Mouse (Mus musculus) MEL (cell line): ENCODE results near the gene Phyh.

ENCODE experiments used
- BHLHE40 ChIP-seq: IDR thresholded peaks from 2 replicates; pipeline ENCODE4 v1.6.1; 2012; ENCODE audit warnings: low read depth, mild to moderate bottlenecking, inconsistent platforms, low read length, improper control_type of control experiment, borderline replicate concordance
- CTCF ChIP-seq, 3 experiments: IDR thresholded peaks in 2 of 3; conservative IDR thresholded peaks in 1 of 3; 2 replicates each; pipeline ENCODE4 v1.5.1; 2011 to 2012; ENCODE audit warnings: low read length in 3 of 3, low read depth in 2 of 3, mild to moderate bottlenecking in 2 of 3, improper control_type of control experiment in 1 of 3, inconsistent platforms in 1 of 3, mixed read lengths in 1 of 3, moderate library complexity in 1 of 3; ENCODE audit not compliant: control insufficient read depth in 1 of 3, insufficient read depth in 1 of 3, poor library complexity in 1 of 3, severe bottlenecking in 1 of 3
- HCFC1 ChIP-seq: IDR thresholded peaks from 2 replicates; pipeline ENCODE4 v1.6.1; 2012; ENCODE audit warnings: low read depth, mild to moderate bottlenecking, inconsistent platforms, low read length, improper control_type of control experiment, moderate library complexity
- KAT2A ChIP-seq: conservative IDR thresholded peaks from 2 replicates; pipeline ENCODE4 v1.6.1; 2012; ENCODE audit warnings: low read depth, low read length, improper control_type of control experiment, inconsistent platforms
- MAFK ChIP-seq: IDR thresholded peaks from 2 replicates; pipeline ENCODE4 v1.6.1; 2011; ENCODE audit warnings: low read depth, mild to moderate bottlenecking, low read length, improper control_type of control experiment, borderline replicate concordance
- MEF2A ChIP-seq: IDR thresholded peaks from 2 replicates; pipeline ENCODE4 v1.6.1; 2014; ENCODE audit warnings: low read depth, mild to moderate bottlenecking, inconsistent platforms, low read length, improper control_type of control experiment; ENCODE audit not compliant: poor library complexity, insufficient replicate concordance, severe bottlenecking; ENCODE audit errors: extremely low read depth
- POLR2A ChIP-seq, 2 experiments: IDR thresholded peaks; 2 replicates each; pipeline ENCODE4 v1.6.1; 2011 to 2012; ENCODE audit warnings: low read length in 2 of 2, mild to moderate bottlenecking in 2 of 2, control low read depth in 1 of 2, improper control_type of control experiment in 1 of 2, low read depth in 1 of 2, moderate library complexity in 1 of 2; ENCODE audit not compliant: control insufficient read depth in 1 of 2, insufficient read depth in 1 of 2, poor library complexity in 1 of 2
- POLR2AphosphoS5 ChIP-seq: IDR thresholded peaks from 2 replicates; pipeline ENCODE4 v1.6.1; 2012; ENCODE audit warnings: low read depth, borderline replicate concordance, mild to moderate bottlenecking, inconsistent platforms, low read length, moderate library complexity, mixed read lengths
- USF2 ChIP-seq, 2 experiments: IDR thresholded peaks; 2 replicates each; pipeline ENCODE4 v1.6.1; 2011 to 2012; ENCODE audit warnings: improper control_type of control experiment in 2 of 2, low read length in 2 of 2, borderline replicate concordance in 1 of 2, inconsistent platforms in 1 of 2, low read depth in 1 of 2, mild to moderate bottlenecking in 1 of 2; ENCODE audit not compliant: insufficient read depth in 1 of 2
- ZC3H11A ChIP-seq: IDR thresholded peaks from 2 replicates; pipeline ENCODE4 v1.6.1; 2012; ENCODE audit warnings: low read depth, mild to moderate bottlenecking, inconsistent platforms, low read length, improper control_type of control experiment

DNA sequence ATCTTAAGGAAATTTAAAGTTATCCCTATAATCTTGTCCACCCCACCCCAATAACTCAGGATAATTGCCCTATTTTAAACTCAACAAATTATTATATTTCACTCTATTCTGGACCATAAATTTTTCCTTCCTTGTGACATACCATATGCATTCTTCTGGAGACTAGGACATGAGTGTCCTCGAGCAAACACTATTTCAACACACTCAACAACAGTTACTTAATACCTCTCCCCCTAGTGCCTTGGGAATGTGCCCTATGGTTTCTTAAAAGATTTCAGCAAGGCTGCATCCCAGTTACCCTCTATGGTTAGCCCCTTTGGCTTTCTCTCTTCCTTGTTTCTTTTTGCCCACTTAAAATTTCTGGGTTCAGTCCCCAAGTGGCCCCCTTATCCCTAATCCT, 43.7 kb upstream of the Phyh start:
- TF ChIP-seq MAFK = no peak
- no peak for TF ChIP-seq BHLHE40
- no peak for TF ChIP-seq CTCF (IDR thresholded peaks at IDR 0.05 in 2 of 3, conservative IDR thresholded peaks at IDR 0.05 in 1 of 3; ENCODE audit: control insufficient read depth in 1 of 3, insufficient read depth in 1 of 3, low read depth in 2 of 3, low read length in 3 of 3, poor library complexity in 1 of 3, severe bottlenecking in 1 of 3)
- TF ChIP-seq POLR2AphosphoS5 = no peak
- no peak for TF ChIP-seq HCFC1
- TF ChIP-seq POLR2A (IDR thresholded peaks at IDR 0.05; ENCODE audit: control insufficient read depth in 1 of 2, insufficient read depth in 1 of 2, low read depth in 1 of 2, low read length in 2 of 2, poor library complexity in 1 of 2) = no peak
- no peak for TF ChIP-seq ZC3H11A
- TF ChIP-seq USF2 (IDR thresholded peaks at IDR 0.05; ENCODE audit: borderline replicate concordance in 1 of 2, insufficient read depth in 1 of 2, low read depth in 1 of 2, low read length in 2 of 2) = no peak
- TF ChIP-seq MEF2A = no peak
- no peak for TF ChIP-seq KAT2A
